Mouse (Mus musculus): ENCODE data around the gene Wdr20.

- peak; percentile 63; the same call in 1 of the 2 replicates for TF ChIP-seq CTCF (IDR thresholded peaks at IDR 0.05; ENCODE audit: borderline replicate concordance, control insufficient read depth, extremely low read depth, insufficient read depth, low read length, poor library complexity)
- 0 out of 2 replicates have a peak, but pooled peaks have one; percentile 16 for TF ChIP-seq POLR2A (IDR thresholded peaks at IDR 0.05; ENCODE audit: control insufficient read depth, extremely low read depth, insufficient read depth, low read length, poor library complexity)
Observed at GRCm38 (mm10) chr12:110840348-110841198, 102.8 kb downstream of the Wdr20 start, which contains the start of gene Mok.

All from thymus, adult 2 months (tissue).